Mouse (Mus musculus) brain, embryonic 14.5 days (tissue): ENCODE measurements at regions not wholly inside any gene's neighbourhood (a gene's known extent, or its start where the extent isn't known, plus 50 kb on each side); places are given as distances from the start of the nearest gene placed in this dataset.

Source experiments
- DNase-seq: peaks from one replicate; pipeline ENCODE4 v3.0.0-alpha.2; 2011; ENCODE audit warnings: low read depth
- CTCF ChIP-seq: fragments of 200-500 bp; IDR thresholded peaks from 2 replicates; pipeline ENCODE4 v1.5.1; 2012; ENCODE audit warnings: inconsistent platforms, mild to moderate bottlenecking, moderate library complexity, borderline replicate concordance; ENCODE audit not compliant: insufficient read depth, insufficient read length; ENCODE audit errors: extremely low read depth
- POLR2A ChIP-seq: fragments of 200-500 bp; IDR thresholded peaks from 2 replicates; pipeline ENCODE4 v1.6.1; 2012; ENCODE audit warnings: mild to moderate bottlenecking, inconsistent platforms, borderline replicate concordance; ENCODE audit not compliant: poor library complexity, insufficient read depth, insufficient read length, severe bottlenecking; ENCODE audit errors: extremely low read depth

GRCm38 (mm10) chr16:53867342-53867741 lies 1413.5 kb upstream of the Alcam start:
- TF ChIP-seq POLR2A (no peak), CTCF (no peak)
- no peak for DNase-seq

- no peak for DNase-seq
Measured at GRCm38 (mm10) chr16:53840678-53841077, 1386.8 kb upstream of the Alcam start.

More at GRCm38 (mm10) chr16:53840678-53841077, 1386.8 kb upstream of the Alcam start:
- TF ChIP-seq POLR2A = no peak
- no peak for TF ChIP-seq CTCF
